Mouse (Mus musculus): ENCODE results near the gene Rpl41.

- no peak for TF ChIP-seq CTCF (IDR thresholded peaks at IDR 0.05; ENCODE audit: control insufficient read depth, insufficient read depth, low read length)
- no peak for TF ChIP-seq POLR2A (IDR thresholded peaks at IDR 0.05; ENCODE audit: borderline replicate concordance, control insufficient read depth, low read depth, low read length)
These were observed 10.7 kb downstream of the Rpl41 start for GRCm38 (mm10) chr10:128538340-128538870.

Data from bone marrow, adult 2 months (tissue).